Mouse (Mus musculus) CH12.LX (cell line): ENCODE data around the gene Plcb2. TPM values are rescaled to one million over a fixed set of nuclear protein-coding genes. Genes with fewer than 3 reads are reported as not detected.

Source experiments
- DNase-seq: peaks from one replicate; pipeline ENCODE4 v3.0.0-alpha.2; 2013; ENCODE audit errors: extremely low read depth
- H3K27ac ChIP-seq: 2 replicates; pipeline ENCODE4 v1.5.1; 2012; ENCODE audit warnings: low read depth, mild to moderate bottlenecking, control low read depth, moderate library complexity; ENCODE audit not compliant: insufficient read depth
- H3K27me3 ChIP-seq: replicated peaks from 2 replicates; pipeline ENCODE3; 2012; ENCODE audit warnings: inconsistent platforms
- H3K36me3 ChIP-seq, 2 experiments: replicated peaks in 1 of 2; 2 replicates each; pipeline versions ENCODE3 to v1.6.1; 2012; ENCODE audit warnings: inconsistent platforms in 1 of 2, low read length in 1 of 2, mild to moderate bottlenecking in 1 of 2, mixed read lengths in 1 of 2, moderate library complexity in 1 of 2; ENCODE audit not compliant: control insufficient read depth in 1 of 2, insufficient read depth in 1 of 2
- H3K4me1 ChIP-seq, 2 experiments: 2 replicates each; pipeline ENCODE4 v1.6.1; 2012; ENCODE audit warnings: inconsistent platforms in 1 of 2, moderate library complexity in 1 of 2; ENCODE audit not compliant: insufficient read depth in 2 of 2, control insufficient read depth in 1 of 2
- H3K4me2 ChIP-seq: 2 replicates; pipeline ENCODE4 v1.6.1; 2012; ENCODE audit warnings: low read depth, mild to moderate bottlenecking, control low read depth; ENCODE audit not compliant: poor library complexity, insufficient read depth, severe bottlenecking
- H3K4me3 ChIP-seq, 3 experiments: fragments of 150-350 bp in 1 of 3; sonication (generic) in 1 of 3; replicated peaks in 1 of 3; 2 replicates each; pipeline versions ENCODE3 to v1.5.1; 2011 to 2012; ENCODE audit warnings: low read depth in 2 of 3, low read length in 2 of 3, mild to moderate bottlenecking in 2 of 3, moderate library complexity in 2 of 3, control low read depth in 1 of 3, improper control_type of control experiment in 1 of 3, inconsistent platforms in 1 of 3, mixed read lengths in 1 of 3; ENCODE audit not compliant: poor library complexity in 1 of 3
- H3K79me2 ChIP-seq: replicated peaks from 2 replicates; pipeline ENCODE4 v1.6.1; 2012; ENCODE audit warnings: mild to moderate bottlenecking, moderate library complexity; ENCODE audit not compliant: control insufficient read depth, poor library complexity, insufficient read depth, severe bottlenecking; ENCODE audit errors: extremely low read depth
- H3K9ac ChIP-seq: 2 replicates; pipeline ENCODE4 v1.6.1; 2012; ENCODE audit warnings: low read depth, mild to moderate bottlenecking, control low read depth, moderate library complexity; ENCODE audit not compliant: insufficient read depth
- H3K9me3 ChIP-seq: replicated peaks from 2 replicates; pipeline ENCODE3; 2012; ENCODE audit warnings: low read length, inconsistent platforms, mixed read lengths
- BHLHE40 ChIP-seq: IDR thresholded peaks from 2 replicates; pipeline ENCODE4 v1.6.1; 2011; ENCODE audit warnings: mild to moderate bottlenecking, low read depth, low read length, improper control_type of control experiment
- E2F4 ChIP-seq: IDR thresholded peaks from 2 replicates; pipeline ENCODE4 v1.6.1; 2011; ENCODE audit warnings: low read depth, low read length, improper control_type of control experiment; ENCODE audit not compliant: insufficient replicate concordance
- ETS1 ChIP-seq: conservative IDR thresholded peaks from 2 replicates; pipeline ENCODE4 v1.6.1; 2012; ENCODE audit warnings: low read depth, mild to moderate bottlenecking, inconsistent platforms, low read length, improper control_type of control experiment, moderate library complexity
- GABPA ChIP-seq: IDR thresholded peaks from 2 replicates; pipeline ENCODE4 v1.6.1; 2012; ENCODE audit warnings: low read depth, low read length, improper control_type of control experiment, inconsistent platforms; ENCODE audit not compliant: insufficient replicate concordance
- JUN ChIP-seq: IDR thresholded peaks from 2 replicates; pipeline ENCODE4 v1.6.1; 2011; ENCODE audit warnings: low read depth, mild to moderate bottlenecking, low read length, improper control_type of control experiment, moderate library complexity; ENCODE audit not compliant: insufficient read depth
- JUND ChIP-seq: conservative IDR thresholded peaks from 2 replicates; pipeline ENCODE4 v1.6.1; 2011; ENCODE audit warnings: low read depth, low read length, improper control_type of control experiment
- KAT2A ChIP-seq: IDR thresholded peaks from 2 replicates; pipeline ENCODE4 v1.6.1; 2012; ENCODE audit warnings: low read length, improper control_type of control experiment, inconsistent platforms; ENCODE audit not compliant: insufficient replicate concordance
- MAFK ChIP-seq: IDR thresholded peaks from 2 replicates; pipeline ENCODE4 v1.6.1; 2011; ENCODE audit warnings: low read length, improper control_type of control experiment; ENCODE audit not compliant: insufficient replicate concordance
- MAZ ChIP-seq: IDR thresholded peaks from 2 replicates; pipeline ENCODE4 v1.6.1; 2012; ENCODE audit warnings: low read depth, mild to moderate bottlenecking, inconsistent platforms, low read length, improper control_type of control experiment, moderate library complexity
- MEF2A ChIP-seq: IDR thresholded peaks from 2 replicates; pipeline ENCODE4 v1.6.1; 2014; ENCODE audit warnings: low read depth, mild to moderate bottlenecking, inconsistent platforms, low read length, improper control_type of control experiment, borderline replicate concordance
- MXI1 ChIP-seq: IDR thresholded peaks from 2 replicates; pipeline ENCODE4 v1.6.1; 2011; ENCODE audit warnings: mild to moderate bottlenecking, low read depth, low read length, improper control_type of control experiment
- MYC ChIP-seq: IDR thresholded peaks from 2 replicates; pipeline ENCODE4 v1.6.1; 2011; ENCODE audit warnings: low read depth, mild to moderate bottlenecking, improper control_type of control experiment, low read length
- NRF1 ChIP-seq: IDR thresholded peaks from 2 replicates; pipeline ENCODE4 v1.6.1; 2014; ENCODE audit warnings: low read depth, mild to moderate bottlenecking, inconsistent platforms, low read length, improper control_type of control experiment, moderate library complexity
- POLR2A ChIP-seq: IDR thresholded peaks from 2 replicates; pipeline ENCODE4 v1.6.1; 2011; ENCODE audit warnings: low read depth, mild to moderate bottlenecking, improper control_type of control experiment, low read length
- RCOR1 ChIP-seq: conservative IDR thresholded peaks from 2 replicates; pipeline ENCODE4 v1.6.1; 2012; ENCODE audit warnings: low read depth, mild to moderate bottlenecking, inconsistent platforms, low read length, improper control_type of control experiment
- SIN3A ChIP-seq: IDR thresholded peaks from 2 replicates; pipeline ENCODE4 v1.6.1; 2012; ENCODE audit warnings: low read length, improper control_type of control experiment, inconsistent platforms
- SMC3 ChIP-seq: IDR thresholded peaks from 2 replicates; pipeline ENCODE4 v1.6.1; 2011; ENCODE audit warnings: low read depth, low read length, improper control_type of control experiment
- ZKSCAN1 ChIP-seq: IDR thresholded peaks from 2 replicates; pipeline ENCODE4 v1.6.1; 2012; ENCODE audit warnings: low read depth, inconsistent platforms, low read length, improper control_type of control experiment, borderline replicate concordance
- ZNF384 ChIP-seq: IDR thresholded peaks from 2 replicates; pipeline ENCODE4 v1.6.1; 2012; ENCODE audit warnings: low read depth, low read length, improper control_type of control experiment, inconsistent platforms
- dilution Hi-C: fragments of 300-500 bp; cut with MboI; formaldehyde crosslinking; loops from 2 replicates; pipeline ENCODE4 v1.14.3; 2020; ENCODE audit warnings: low sequenced_read_pairs; ENCODE audit not compliant: extremely low pct_unique_long_range_greater_than_20kb, extremely low pct_ligation_motif_present
- in situ Hi-C: fragments of 300-500 bp; cut with MboI; formaldehyde crosslinking; loops from 3 replicates; pipeline ENCODE4 v1.14.3; 2019; ENCODE audit warnings: low sequenced_read_pairs, low pct_ligation_motif_present, low pct_unique_long_range_greater_than_20kb, mixed read lengths
- polyA plus RNA-seq: library from polyadenylated mRNA; unstranded; fragments of >175 nt; gene quantifications from 2 replicates; pipeline ENCODE4 v1.2.1, GENCODE M21; 2012; ENCODE audit warnings: low read depth; ENCODE audit not compliant: insufficient read length
- total RNA-seq, 2 experiments: library from RNA; depleted of rRNA; stranded (reverse); fragments of 300-350 nt in 1 of 2; fragments of >200 nt in 1 of 2; gene quantifications; 2 replicates each; pipeline ENCODE4 v1.2.3; 2012 to 2014

Gene Plcb2
- total and polyA plus RNA-seq, 3 experiments = 5.7 to 22.3 (median 7.8) TPM

DNA sequence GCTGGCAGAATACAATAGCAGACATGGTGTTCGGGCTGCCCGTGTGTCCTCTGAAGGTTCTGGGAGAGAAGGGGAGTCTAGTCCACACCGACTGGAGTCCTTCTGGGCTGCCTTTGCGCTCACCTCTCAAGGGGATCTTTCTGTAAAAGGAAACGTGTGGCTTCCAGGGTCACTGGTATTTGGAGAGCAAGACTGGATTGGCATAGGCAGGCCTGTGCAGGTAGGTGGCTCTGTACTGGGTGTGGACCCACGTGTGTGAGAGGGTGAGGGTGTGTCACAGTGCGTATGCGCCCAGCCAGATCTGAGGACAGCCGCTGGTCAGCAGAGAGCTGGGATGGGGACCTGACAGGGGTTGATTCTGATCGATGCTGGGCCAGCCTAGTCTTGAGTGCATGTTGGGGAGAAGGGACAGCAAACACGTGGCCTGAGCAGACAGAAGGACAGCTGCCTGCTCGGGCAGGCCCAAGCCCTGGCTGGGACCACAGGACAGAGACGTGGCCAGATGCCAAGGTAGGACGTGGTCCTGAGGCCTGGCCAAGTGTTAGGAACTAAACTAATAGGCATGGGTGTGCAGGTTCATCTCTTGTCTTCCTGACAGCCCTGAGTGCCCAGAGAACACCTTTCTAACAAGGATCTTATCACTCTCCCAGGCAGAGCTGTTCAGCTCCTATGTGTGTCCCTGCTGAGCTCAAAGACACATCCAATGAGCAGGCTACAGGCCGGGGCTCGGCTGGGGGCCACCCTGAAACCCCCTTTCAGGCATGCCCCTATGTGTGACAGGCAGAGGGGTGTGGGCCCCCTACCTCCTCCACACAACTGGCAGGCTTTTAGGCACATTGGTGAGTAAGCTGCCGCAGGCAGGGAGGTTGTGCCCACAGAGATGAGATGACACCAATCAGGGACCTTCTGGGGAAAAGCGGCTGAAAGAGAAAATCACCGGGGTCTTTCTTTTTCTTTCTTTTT, 64.2 kb downstream of the Plcb2 start:
- H3K4me3 ChIP-seq = peak overlapping the region in 1 of 3 experiments; percentile 48
- TF ChIP-seq SIN3A (no peak), SMC3 (no peak), NRF1 (no peak), MAFK (no peak), MAZ (no peak), ETS1 (no peak), JUN (no peak), GABPA (no peak), RCOR1 (no peak), ZKSCAN1 (no peak), E2F4 (no peak), KAT2A (no peak)
- H3K9ac ChIP-seq = no peak overlapping the region
- H3K27me3 ChIP-seq = peaks cover 7% of the 10 kb centered on the region
- dilution Hi-C loops (no loop called here), in situ Hi-C loops (no loop called here)
- no peaks in the 10 kb centered on the region for H3K9me3 ChIP-seq
- H3K4me2 ChIP-seq = no peak overlapping the region; the same call in 1 of the 2 replicates
- no peak overlapping the region for H3K27ac ChIP-seq
- H3K36me3 ChIP-seq = no peaks in the 10 kb centered on the region
- H3K79me2 ChIP-seq = no peaks in the 10 kb centered on the region
- DNase-seq = no peak
- peaks cover 31 to 66% of the 10 kb centered on the region in 2 experiments for H3K4me1 ChIP-seq

DNA sequence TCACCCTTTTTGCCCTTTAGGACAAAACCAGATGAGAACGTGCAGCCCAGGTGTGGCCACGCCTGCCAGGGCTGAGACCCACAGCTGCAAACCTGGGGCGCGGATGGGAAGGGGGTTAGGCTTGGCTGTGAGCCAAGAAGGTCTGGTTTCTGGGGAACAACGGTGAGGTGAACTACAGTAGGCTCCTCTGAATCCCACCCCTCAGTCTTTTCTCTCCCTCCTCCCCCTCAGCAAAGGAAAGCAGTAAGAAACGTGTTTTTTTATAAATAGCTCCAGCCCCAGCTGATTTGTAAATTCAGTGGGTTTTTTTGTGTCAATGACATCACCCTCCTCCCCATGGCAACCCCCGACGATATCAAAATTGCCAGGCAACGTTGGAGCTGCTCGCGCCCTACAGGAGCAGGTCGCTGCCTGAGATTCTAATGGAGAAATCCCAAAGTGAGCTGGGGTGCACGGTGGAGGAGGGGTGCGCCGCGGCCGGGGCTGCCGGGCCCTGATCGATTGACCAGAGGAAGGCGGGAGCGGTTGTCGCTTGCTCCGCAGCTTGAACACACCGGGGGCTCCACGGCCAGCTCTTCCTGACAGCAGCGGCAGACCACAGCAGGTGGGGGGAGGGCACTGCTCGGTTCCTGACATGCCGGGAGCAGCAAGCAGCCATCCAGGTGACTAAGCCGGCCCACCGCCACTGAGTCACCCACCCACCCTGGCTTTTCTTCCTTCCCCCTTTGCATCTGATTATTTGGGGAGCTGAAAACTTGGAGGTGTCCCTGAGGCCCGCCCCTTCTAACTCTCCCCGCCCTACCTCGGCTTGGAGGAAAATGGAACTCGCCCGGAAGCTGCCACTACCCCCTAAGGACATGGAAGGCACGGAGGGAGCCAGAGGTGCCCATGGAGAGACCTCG, 65.1 kb downstream of the Plcb2 start, which contains the start of gene Pak6:
Gene Pak6 (plus strand): TSS at position 402 of the 902 bp plus-strand sequence.
- dilution Hi-C loops = no loop called here
- Histone ChIP-seq H3K27ac (no peak within 1 kb of the TSS), H3K9ac (peak within 1 kb of the TSS; percentile 4; the same call in 1 of the 2 replicates), H3K4me1 (peaks cover 38 to 75% of the 10 kb centered on the region in 2 experiments), H3K36me3 (no peaks in the 10 kb centered on the region), H3K9me3 (no peaks in the 10 kb centered on the region), H3K4me2 (peak within 1 kb of the TSS; percentile 76), H3K4me3 (peak within 1 kb of the TSS; percentile 10 to 48 (median 39)), H3K79me2 (no peaks in the 10 kb centered on the region), H3K27me3 (peaks cover 7% of the 10 kb centered on the region)
- peak; percentile 42 for DNase-seq
- in situ Hi-C loops = no loop called here
- TF ChIP-seq JUN (peak; percentile 63), POLR2A (no peak), JUND (no peak), RCOR1 (no peak), MXI1 (peak; percentile 55; the same call in 1 of the 2 replicates), SIN3A (no peak), MYC (0 out of 2 replicates have a peak, but pooled peaks have one; percentile 27), BHLHE40 (peak; percentile 65), MEF2A (peak; percentile 81; the same call in 1 of the 2 replicates), ZNF384 (peak; percentile 47), MAFK (no peak), ETS1 (peak; percentile 78)
